Mouse (Mus musculus) retina, postnatal 1 day (tissue): ENCODE measurements at regions not wholly inside any gene's neighbourhood (a gene's known extent, or its start where the extent isn't known, plus 50 kb on each side); places are given as distances from the start of the nearest gene placed in this dataset.

Experiments
- DNase-seq: peaks from one replicate; pipeline ENCODE4 v3.0.0-alpha.2; 2012

- DNase-seq: no peak
Observed at GRCm38 (mm10) chr9:41833408-41833807, 290.7 kb downstream of the Sorl1 start.

DNA sequence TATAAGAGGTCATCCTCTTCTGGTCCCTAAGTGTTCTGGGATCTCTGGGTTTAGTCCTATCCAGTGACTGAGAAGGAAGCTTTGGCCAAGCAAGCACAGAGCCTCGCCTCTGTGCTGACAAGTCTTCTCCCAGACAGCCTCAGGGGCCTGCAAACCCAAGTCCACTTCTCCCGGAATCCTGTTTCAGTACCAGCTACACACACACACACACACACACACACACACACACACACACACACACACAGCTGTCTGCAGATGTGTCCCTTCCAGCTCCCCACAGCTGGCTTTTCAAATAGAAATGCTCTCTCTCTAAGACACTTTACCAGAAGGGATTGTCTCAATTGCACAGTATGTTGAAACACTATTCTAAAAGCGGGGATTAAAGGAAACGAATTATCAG, 296.7 kb downstream of the Sorl1 start:
- DNase-seq: no peak

GRCm38 (mm10) chr9:41821401-41821800, 302.7 kb downstream of the Sorl1 start:
- DNase-seq: no peak

GRCm38 (mm10) chr9:41817740-41818461, 306.2 kb downstream of the Sorl1 start:
- DNase-seq: no peak

GRCm38 (mm10) chr9:41815921-41816320, 308.2 kb downstream of the Sorl1 start:
- DNase-seq: no peak

DNA sequence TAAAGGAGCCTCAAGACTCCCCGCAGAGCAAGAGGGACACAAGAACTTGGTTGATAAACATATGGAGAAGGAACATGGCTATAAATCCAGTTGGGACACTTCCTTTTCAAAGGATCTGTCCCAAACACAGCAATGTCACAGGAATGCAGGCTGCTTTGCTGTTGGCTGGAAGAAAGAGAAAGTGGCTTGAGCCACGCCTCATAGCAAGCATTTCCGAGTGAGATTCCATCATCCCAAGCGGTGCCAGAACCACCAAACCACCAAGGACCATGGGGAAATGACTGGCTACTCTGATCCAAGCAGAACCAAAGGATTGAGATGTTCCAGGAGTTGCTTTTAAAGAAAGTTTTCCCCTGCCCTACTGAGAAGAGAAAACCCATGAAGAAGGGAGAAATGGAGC, 314.8 kb downstream of the Sorl1 start:
- no peak for DNase-seq

DNA sequence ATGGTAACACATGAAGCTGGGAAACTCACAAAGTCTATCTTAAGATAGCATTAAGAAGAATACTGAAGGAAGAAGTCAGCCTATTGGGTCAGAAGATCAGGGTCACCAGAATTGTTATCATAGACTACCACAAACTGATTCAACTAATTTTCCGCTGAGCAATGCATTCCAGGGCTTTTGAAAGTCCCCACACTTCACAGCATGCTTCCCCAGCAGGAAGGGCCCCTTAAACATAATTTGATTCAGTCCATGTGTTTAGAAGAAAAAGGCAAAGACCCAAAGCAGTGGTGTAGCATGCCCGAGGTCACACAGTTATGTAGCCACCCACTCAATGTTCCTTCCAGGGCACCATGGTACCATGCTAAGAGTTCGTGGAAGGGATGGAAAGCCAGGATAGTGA, 315.3 kb downstream of the Sorl1 start:
- no peak for DNase-seq

GRCm38 (mm10) chr9:41806289-41806621, 317.8 kb downstream of the Sorl1 start:
- DNase-seq: no peak

GRCm38 (mm10) chr9:41805491-41806288, 318.4 kb downstream of the Sorl1 start:
- DNase-seq: peak; percentile 58

DNA sequence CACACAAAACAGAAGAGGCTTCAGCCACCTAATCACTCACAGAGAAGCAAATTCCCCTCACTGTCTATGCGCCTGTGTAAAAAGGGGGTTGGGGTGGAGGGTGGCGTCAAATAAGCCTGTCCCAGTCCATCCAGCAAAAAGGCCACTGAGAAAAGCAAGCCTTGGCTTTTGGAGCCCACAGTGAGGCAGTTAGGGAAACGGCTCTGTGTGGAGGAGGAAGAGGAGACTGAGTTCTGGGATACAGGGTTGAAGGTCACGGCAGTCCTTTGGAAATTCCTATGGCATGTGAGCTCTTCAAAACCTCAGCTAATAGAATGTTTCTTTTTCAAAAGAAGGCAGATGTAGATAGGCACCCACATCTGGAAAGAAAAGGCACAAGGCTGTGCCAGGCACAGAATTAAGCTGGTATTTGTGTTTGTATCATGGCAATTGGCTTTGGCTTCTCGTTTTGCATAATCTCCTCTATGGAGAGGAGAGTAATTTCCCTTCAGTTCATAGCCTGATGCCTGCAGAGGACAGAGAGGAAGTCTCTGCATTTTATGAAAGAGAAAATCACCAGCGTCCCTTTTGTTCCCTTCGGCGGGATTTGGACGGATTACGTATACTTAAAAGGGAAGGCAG, 319.3 kb downstream of the Sorl1 start:
- DNase-seq: peak; percentile 22

DNA sequence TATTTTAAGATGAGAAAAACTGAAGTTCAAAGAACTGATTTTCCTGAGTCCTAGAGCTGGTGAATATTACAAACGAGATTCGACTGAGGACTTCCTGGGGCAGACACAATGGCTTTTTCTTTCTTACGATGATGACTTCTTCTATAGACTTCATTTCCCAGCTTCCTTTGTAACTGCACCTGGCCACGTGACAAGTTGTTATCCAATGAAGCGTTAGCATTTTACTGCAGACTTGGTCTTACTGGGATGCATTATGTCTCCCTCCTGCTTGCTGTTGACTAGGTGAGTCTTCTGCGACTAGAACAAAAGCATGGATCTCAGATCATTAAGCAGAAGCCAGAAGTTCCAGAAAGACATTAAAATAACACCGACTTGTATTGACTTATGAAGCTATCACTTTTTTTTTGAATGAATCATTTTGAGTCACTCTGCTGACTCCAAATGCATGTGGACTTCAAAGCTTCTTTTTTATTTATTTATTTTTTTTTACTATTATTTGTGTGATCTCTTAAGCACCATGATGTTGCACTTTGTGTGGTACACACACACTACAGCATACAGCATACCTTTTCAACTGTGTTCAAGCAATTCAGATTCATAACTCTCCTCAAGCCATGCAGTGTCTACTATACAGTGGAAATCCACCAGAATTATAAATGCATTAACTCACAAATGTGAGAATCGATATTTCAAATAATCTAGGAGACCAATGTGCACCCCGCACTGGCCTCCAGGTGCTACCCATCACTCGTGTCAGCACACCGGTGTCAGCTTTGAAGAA, 320.2 kb downstream of the Sorl1 start:
- peak; percentile 41 for DNase-seq

DNA sequence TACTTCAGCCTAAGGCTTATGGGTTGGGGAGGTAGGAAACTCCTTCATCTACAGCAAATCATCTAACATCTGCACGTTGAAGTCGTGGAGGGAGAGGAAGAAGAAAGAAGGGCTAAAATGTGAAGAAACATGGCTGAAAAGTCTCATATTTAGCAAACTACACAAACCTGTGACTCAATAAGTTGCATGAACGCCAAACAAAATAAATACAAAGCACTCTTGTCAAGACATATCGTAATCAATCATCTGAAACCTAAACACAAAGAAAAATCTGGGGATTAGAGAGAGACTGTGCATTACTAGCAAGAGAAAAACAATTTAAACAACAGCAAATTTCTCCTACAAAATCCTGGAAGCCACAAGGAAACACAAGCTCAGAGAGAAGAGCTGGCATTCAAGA, 322.7 kb downstream of the Sorl1 start:
- DNase-seq: no peak

DNA sequence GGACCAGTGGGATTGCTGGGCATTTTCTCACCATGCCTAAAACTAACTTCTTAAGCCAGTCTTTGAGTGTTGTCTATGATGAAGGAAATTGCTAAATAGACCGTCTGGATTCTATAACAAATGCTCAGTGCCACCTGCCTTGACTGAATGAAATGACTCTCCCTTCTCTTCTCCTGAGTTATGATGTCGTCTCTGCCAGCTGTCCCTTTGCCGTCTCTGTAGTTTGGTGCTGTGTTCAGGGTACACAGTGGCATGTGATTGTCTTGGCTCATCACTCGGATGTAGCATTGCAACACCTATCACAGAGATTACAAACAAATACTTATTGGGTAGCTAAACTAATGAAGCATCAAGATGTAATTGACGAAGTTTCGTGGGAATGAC, 331.3 kb downstream of the Sorl1 start:
- no peak for DNase-seq

GRCm38 (mm10) chr9:41792173-41792829, 331.8 kb downstream of the Sorl1 start:
- DNase-seq: peak; percentile 51

DNA sequence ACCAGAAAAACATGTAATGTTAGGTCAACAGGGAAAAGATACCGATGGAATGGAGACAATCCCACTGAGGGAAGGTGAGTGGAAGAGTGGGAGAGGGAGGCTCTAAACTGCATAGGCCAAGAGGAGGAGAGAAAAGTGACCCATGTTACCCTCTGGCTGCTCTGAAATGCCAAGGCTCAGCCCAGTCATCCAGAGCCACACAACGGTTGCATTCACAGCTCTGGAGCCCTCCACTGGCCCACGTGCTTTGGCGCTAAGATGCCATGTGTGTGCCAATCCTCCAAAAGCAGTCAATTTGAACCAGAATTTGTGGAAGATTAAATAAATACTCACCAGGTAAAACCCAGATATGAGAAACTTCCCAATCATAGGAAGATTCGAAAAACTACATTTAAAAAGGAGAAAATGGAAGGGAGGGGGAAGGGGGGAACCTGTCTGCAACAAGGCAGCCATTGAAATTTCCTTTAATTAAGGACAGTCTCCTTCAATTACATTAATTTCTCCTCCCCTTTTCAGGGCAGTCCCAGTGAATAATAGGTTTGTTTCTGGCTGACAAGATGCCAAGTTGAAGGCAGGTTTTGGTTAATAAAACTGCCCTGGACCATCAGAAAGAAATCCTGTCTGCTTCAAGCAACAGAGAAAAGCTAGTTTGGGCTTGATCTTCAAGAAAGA, 332.5 kb downstream of the Sorl1 start:
- peak; percentile 46 for DNase-seq

DNA sequence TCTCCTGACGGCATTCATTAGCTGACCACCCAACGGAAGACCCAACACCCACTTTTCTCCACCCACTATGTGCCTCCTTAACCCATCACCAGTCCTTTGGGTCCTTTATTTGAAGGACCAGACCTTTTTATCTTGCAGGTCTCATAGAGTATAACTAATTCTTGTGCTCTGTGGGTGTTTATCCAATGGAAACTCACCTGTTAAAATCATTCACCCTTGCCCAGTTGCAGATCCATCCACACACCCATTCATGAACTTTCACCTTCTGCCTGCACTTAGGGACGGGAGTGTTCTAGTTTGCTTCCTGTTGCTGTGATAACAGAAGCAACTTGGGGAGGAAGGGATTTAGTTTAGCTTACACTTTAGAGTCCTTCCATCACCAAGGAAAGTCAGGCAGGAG, 339.0 kb downstream of the Sorl1 start:
- DNase-seq: no peak

GRCm38 (mm10) chr9:41772281-41772902, 351.7 kb downstream of the Sorl1 start:
- DNase-seq: no peak

GRCm38 (mm10) chr9:41771276-41771675, 352.8 kb downstream of the Sorl1 start:
- DNase-seq: no peak

- no peak for DNase-seq
Observed at GRCm38 (mm10) chr9:41768316-41768715, 355.8 kb downstream of the Sorl1 start.

DNA sequence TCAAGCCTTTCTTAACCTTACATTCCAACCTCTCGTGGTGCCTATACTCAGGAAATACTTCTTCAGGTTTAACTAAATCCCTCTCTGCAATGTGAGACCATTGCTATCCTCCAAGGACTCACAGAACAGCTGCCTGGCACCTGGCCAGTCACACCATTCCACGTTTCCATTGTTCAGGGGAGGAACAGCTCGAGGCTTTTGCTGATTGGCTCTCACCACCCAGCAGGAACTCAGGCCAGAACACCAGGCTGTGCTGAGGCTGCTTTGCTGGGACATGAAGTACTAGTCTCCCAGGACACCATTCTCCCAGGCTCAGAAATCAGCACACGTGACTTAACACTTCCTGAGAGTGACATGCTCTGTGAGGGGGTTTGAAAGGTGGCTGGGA, 357.6 kb downstream of the Sorl1 start:
- peak; percentile 75 for DNase-seq

GRCm38 (mm10) chr9:41765816-41766532, 358.1 kb downstream of the Sorl1 start:
- no peak for DNase-seq
